Mouse (Mus musculus) liver, embryonic 14.5 days (tissue): ENCODE measurements around the gene Shroom3. TPM values are rescaled to one million over a fixed set of nuclear protein-coding genes. Genes with fewer than 3 reads are reported as not detected.

Experiments used
- ATAC-seq: fragments of 200-750 bp; cut with Nextera tagmentation; 2 replicates; pipeline ENCODE4 v1.8.0; 2017; ENCODE audit warnings: moderate number of reproducible peaks, mild to moderate bottlenecking, moderate library complexity; ENCODE audit not compliant: insufficient read depth
- DNase-seq, 3 experiments: peaks; one replicate each; pipeline ENCODE4 v3.0.0-alpha.2; 2012 to 2013; ENCODE audit warnings: low read depth in 3 of 3, low spot score in 3 of 3
- H3K27ac ChIP-seq: fragments of 300-500 bp; sonication (generic); 2 replicates; pipeline ENCODE4 v1.5.1; 2014; ENCODE audit warnings: moderate library complexity, mild to moderate bottlenecking, control low read depth, inconsistent platforms
- H3K27me3 ChIP-seq: fragments of 300-500 bp; sonication (generic); 2 replicates; pipeline ENCODE4 v1.6.1; 2014; ENCODE audit warnings: mild to moderate bottlenecking, low read length, moderate library complexity; ENCODE audit not compliant: control insufficient read depth, insufficient read depth
- H3K36me3 ChIP-seq: fragments of 300-500 bp; sonication (generic); replicated peaks from 2 replicates; pipeline ENCODE4 v1.6.1; 2014; ENCODE audit warnings: low read depth; ENCODE audit not compliant: control insufficient read depth, insufficient read depth
- H3K4me1 ChIP-seq, 2 experiments: fragments of 200-500 bp in 1 of 2; fragments of 300-500 bp in 1 of 2; sonication (generic) in 1 of 2; replicated peaks; 2 replicates each; pipeline ENCODE4 v1.6.1; 2012 to 2014; ENCODE audit warnings: antibody characterized with exemption in 1 of 2, inconsistent platforms in 1 of 2, low read length in 1 of 2; ENCODE audit not compliant: control insufficient read depth in 2 of 2, insufficient read depth in 2 of 2
- H3K4me2 ChIP-seq: fragments of 300-500 bp; sonication (generic); 2 replicates; pipeline ENCODE4 v1.6.1; 2014; ENCODE audit warnings: low read depth, mild to moderate bottlenecking, control low read depth, moderate library complexity
- H3K4me3 ChIP-seq, 2 experiments: fragments of 200-500 bp in 1 of 2; fragments of 300-500 bp in 1 of 2; sonication (generic) in 1 of 2; 2 replicates each; pipeline ENCODE4 v1.5.1; 2012 to 2014; ENCODE audit warnings: low read depth in 2 of 2, low read length in 2 of 2, mild to moderate bottlenecking in 2 of 2, control low read depth in 1 of 2, inconsistent platforms in 1 of 2, moderate library complexity in 1 of 2; ENCODE audit not compliant: insufficient read depth in 1 of 2
- H3K9ac ChIP-seq: fragments of 300-500 bp; sonication (generic); replicated peaks from 2 replicates; pipeline ENCODE4 v1.6.1; 2014; ENCODE audit warnings: mild to moderate bottlenecking, control low read depth, moderate library complexity
- H3K9me3 ChIP-seq: fragments of 300-500 bp; sonication (generic); 2 replicates; pipeline ENCODE4 v1.6.1; 2016; ENCODE audit warnings: low read length, mixed read lengths; ENCODE audit not compliant: control insufficient read depth
- CTCF ChIP-seq: IDR thresholded peaks from 2 replicates; pipeline ENCODE4 v1.5.1; 2016; ENCODE audit warnings: antibody characterized with exemption, low read depth, control low read depth
- EP300 ChIP-seq: IDR thresholded peaks from 2 replicates; pipeline ENCODE4 v1.6.1; 2016; ENCODE audit warnings: antibody characterized with exemption, low read depth
- WGBS: fragments of 180-500 bp; shearing (Covaris S2); extraction: QIAGEN DNeasy Blood & Tissue Kit; methylation state at CpG from one replicate; pipeline ENCODE4 v1.1.7; 2014; ENCODE audit not compliant: insufficient replicate concordance; 5-methylcytosine and 5-hydroxymethylcytosine counted together
- polyA plus RNA-seq, 2 experiments: library from polyadenylated mRNA; depleted of rRNA in 1 of 2; stranded (reverse) in 1 of 2; unstranded in 1 of 2; fragments of >200 nt; fragmentation: Nextera tagmentation in 1 of 2; extraction: Ambion mirVana in 1 of 2; gene quantifications; 2 replicates each; pipeline versions ENCODE4 v1.2.1 to v1.2.3; 2012 to 2014

Shroom3 gene
- polyA plus RNA-seq, 2 experiments = 0.11 to 0.30 TPM

GRCm38 (mm10) chr5:92762425-92762824, 79.2 kb downstream of the Shroom3 start:
- no peak for DNase-seq
- 54% methylated on average over 5 of the region's 5 CpGs for WGBS
- TF ChIP-seq CTCF (no peak), EP300 (no peak)
- Histone ChIP-seq H3K36me3 (no peaks in the 10 kb centered on the region), H3K9ac (no peak overlapping the region), H3K4me3 (no peak overlapping the region), H3K9me3 (no peaks in the 10 kb centered on the region), H3K4me2 (no peak overlapping the region), H3K27ac (no peak overlapping the region), H3K27me3 (no peaks in the 10 kb centered on the region), H3K4me1 (0 out of 4 replicates have a peak, but pooled peaks cover 0 to 5% of the 10 kb centered on the region in 2 experiments)
- ATAC-seq = no peak

- H3K4me1 ChIP-seq = 0 out of 4 replicates have a peak, but pooled peaks cover 0 to 5% of the 10 kb centered on the region in 2 experiments
- no peak overlapping the region for H3K27ac ChIP-seq
- H3K9ac ChIP-seq = no peak overlapping the region
- no peak overlapping the region for H3K4me2 ChIP-seq
- 26% methylated on average over 4 of the region's 4 CpGs for WGBS
- no peaks in the 10 kb centered on the region for H3K27me3 ChIP-seq
- no peaks in the 10 kb centered on the region for H3K36me3 ChIP-seq
- no peak for DNase-seq
- H3K9me3 ChIP-seq = no peaks in the 10 kb centered on the region
- H3K4me3 ChIP-seq = no peak overlapping the region
- TF ChIP-seq EP300 (no peak), CTCF (no peak)
- ATAC-seq = no peak
Observed at GRCm38 (mm10) chr5:92763546-92763952, 80.3 kb downstream of the Shroom3 start.

GRCm38 (mm10) chr5:92766301-92766700, 83.1 kb downstream of the Shroom3 start:
- H3K9ac ChIP-seq = no peak overlapping the region
- 48% methylated on average over 4 of the region's 4 CpGs for WGBS
- no peak for TF ChIP-seq EP300
- TF ChIP-seq CTCF = no peak
- no peak overlapping the region for H3K27ac ChIP-seq
- no peaks in the 10 kb centered on the region for H3K27me3 ChIP-seq
- no peaks in the 10 kb centered on the region for H3K36me3 ChIP-seq
- ATAC-seq (no peak), DNase-seq (no peak)
- H3K4me2 ChIP-seq = no peak overlapping the region
- H3K4me1 ChIP-seq = 0 out of 4 replicates have a peak, but pooled peaks cover 0 to 5% of the 10 kb centered on the region in 2 experiments
- H3K4me3 ChIP-seq = no peak overlapping the region
- H3K9me3 ChIP-seq = no peaks in the 10 kb centered on the region

- H3K4me2 ChIP-seq = no peak overlapping the region
- H3K9me3 ChIP-seq = no peaks in the 10 kb centered on the region
- no peaks in the 10 kb centered on the region for H3K36me3 ChIP-seq
- H3K27ac ChIP-seq = no peak overlapping the region
- H3K9ac ChIP-seq = no peak overlapping the region
- 44% methylated on average over 7 of the region's 7 CpGs for WGBS
- H3K4me3 ChIP-seq = no peak overlapping the region
- H3K4me1 ChIP-seq = no peaks in the 10 kb centered on the region
- no peak for DNase-seq
- H3K27me3 ChIP-seq = no peaks in the 10 kb centered on the region
- ATAC-seq = no peak
- TF ChIP-seq EP300 (no peak), CTCF (no peak)
Observed at GRCm38 (mm10) chr5:92767194-92767777, 84.1 kb downstream of the Shroom3 start.

GRCm38 (mm10) chr5:92767857-92768291, 84.6 kb downstream of the Shroom3 start:
- 50% methylated on average over 6 of the region's 6 CpGs for WGBS
- no peak for ATAC-seq
- H3K4me1 ChIP-seq = no peaks in the 10 kb centered on the region

More at GRCm38 (mm10) chr5:92767857-92768291, 84.6 kb downstream of the Shroom3 start:
- no peaks in the 10 kb centered on the region for H3K27me3 ChIP-seq
- no peak overlapping the region for H3K4me3 ChIP-seq
- H3K9me3 ChIP-seq = no peaks in the 10 kb centered on the region
- no peak overlapping the region for H3K4me2 ChIP-seq
- TF ChIP-seq EP300 (no peak), CTCF (no peak)
- H3K36me3 ChIP-seq = no peaks in the 10 kb centered on the region
- H3K9ac ChIP-seq = no peak overlapping the region
- H3K27ac ChIP-seq = no peak overlapping the region
- no peak for DNase-seq
